Mouse (Mus musculus) embryonic facial prominence, embryonic 13.5 days (tissue): ENCODE data around the gene 9130230L23Rik. TPM values are rescaled to one million over a fixed set of nuclear protein-coding genes. Genes with fewer than 3 reads are reported as not detected.
A peak's percentile ranks its signal among the peaks of the same experiment; 100 is the strongest.

Experiments
- ATAC-seq: fragments of 200-750 bp; cut with Nextera tagmentation; 2 replicates; pipeline ENCODE4 v1.8.0; 2017; ENCODE audit warnings: low read depth; ENCODE audit not compliant: insufficient number of reproducible peaks, insufficient read depth, low FRiP score, low TSS enrichment
- H3K27ac ChIP-seq: fragments of 300-500 bp; sonication (generic); 2 replicates; pipeline ENCODE4 v1.5.1; 2015; ENCODE audit warnings: moderate library complexity, mild to moderate bottlenecking, inconsistent platforms
- H3K27me3 ChIP-seq: fragments of 300-500 bp; sonication (generic); 2 replicates; pipeline ENCODE4 v1.6.1; 2015; ENCODE audit warnings: mild to moderate bottlenecking, inconsistent platforms
- H3K36me3 ChIP-seq: fragments of 300-500 bp; sonication (generic); 2 replicates; pipeline ENCODE4 v1.6.1; 2015; ENCODE audit warnings: mild to moderate bottlenecking, inconsistent platforms
- H3K4me1 ChIP-seq: fragments of 300-500 bp; sonication (generic); 2 replicates; pipeline ENCODE4 v1.6.1; 2015; ENCODE audit warnings: inconsistent platforms
- H3K4me2 ChIP-seq: fragments of 300-500 bp; sonication (generic); 2 replicates; pipeline ENCODE4 v1.6.1; 2015; ENCODE audit warnings: moderate library complexity, mild to moderate bottlenecking, inconsistent platforms
- H3K4me3 ChIP-seq: fragments of 300-500 bp; sonication (generic); 2 replicates; pipeline ENCODE4 v1.5.1; 2015; ENCODE audit warnings: mild to moderate bottlenecking, inconsistent platforms
- H3K9ac ChIP-seq: fragments of 300-500 bp; sonication (generic); 2 replicates; pipeline ENCODE4 v1.6.1; 2015; ENCODE audit warnings: mild to moderate bottlenecking, inconsistent platforms
- H3K9me3 ChIP-seq: fragments of 300-500 bp; sonication (generic); 2 replicates; pipeline ENCODE4 v1.6.1; 2016; ENCODE audit warnings: inconsistent platforms
- WGBS: fragments of 180-500 bp; shearing (Covaris S2); methylation state at CpG from one replicate; pipeline ENCODE4 v1.1.7; 2015; ENCODE audit warnings: mixed read lengths; 5-methylcytosine and 5-hydroxymethylcytosine counted together
- polyA plus RNA-seq: library from polyadenylated mRNA; unstranded; fragments of >200 nt; fragmentation: Nextera tagmentation; extraction: Ambion mirVana; gene quantifications from 2 replicates; pipeline ENCODE4 v1.2.1, GENCODE M21; 2015

9130230L23Rik gene
- polyA plus RNA-seq, 1 experiment from 2014 or later: not detected

- peak overlapping the region; percentile 39 for H3K4me2 ChIP-seq
- H3K4me3 ChIP-seq: no peak overlapping the region
- ATAC-seq: no peak
- H3K4me1 ChIP-seq: peaks cover 10% of the 10 kb centered on the region
- no peak overlapping the region for H3K9ac ChIP-seq
- no peaks in the 10 kb centered on the region for H3K27me3 ChIP-seq
- peak overlapping the region; percentile 68; the same call in 1 of the 2 replicates for H3K27ac ChIP-seq
- no peaks in the 10 kb centered on the region for H3K9me3 ChIP-seq
- 66% methylated on average over 18 of the region's 18 CpGs for WGBS
- H3K36me3 ChIP-seq: no peaks in the 10 kb centered on the region
Measured at GRCm38 (mm10) chr5:65950679-65951512, 53.2 kb downstream of the 9130230L23Rik start.

- no peak for ATAC-seq
- Histone ChIP-seq H3K27me3 (no peaks in the 10 kb centered on the region), H3K4me3 (no peak overlapping the region), H3K9me3 (no peaks in the 10 kb centered on the region), H3K36me3 (no peaks in the 10 kb centered on the region), H3K4me1 (peaks cover 9% of the 10 kb centered on the region), H3K9ac (no peak overlapping the region), H3K27ac (0 out of 2 replicates have a peak overlapping the region, but pooled peaks have one; percentile 68), H3K4me2 (peak overlapping the region; percentile 39)
- 32% methylated on average over 6 of the region's 6 CpGs for WGBS
Measured at GRCm38 (mm10) chr5:65950236-65950635, 53.8 kb downstream of the 9130230L23Rik start.

- Histone ChIP-seq H3K4me3 (no peak overlapping the region), H3K4me1 (peaks cover 7% of the 10 kb centered on the region), H3K27me3 (no peaks in the 10 kb centered on the region), H3K4me2 (no peak overlapping the region), H3K9me3 (no peaks in the 10 kb centered on the region), H3K36me3 (no peaks in the 10 kb centered on the region), H3K9ac (no peak overlapping the region), H3K27ac (peak overlapping the region; percentile 48; the same call in 1 of the 2 replicates)
- WGBS: 39% methylated on average over 3 of the region's 3 CpGs
- no peak for ATAC-seq
Measured at GRCm38 (mm10) chr5:65949822-65950221, 54.3 kb downstream of the 9130230L23Rik start.

GRCm38 (mm10) chr5:65941145-65941544 lies 62.9 kb downstream of the 9130230L23Rik start:
- H3K27ac ChIP-seq: no peak overlapping the region
- no peaks in the 10 kb centered on the region for H3K36me3 ChIP-seq
- ATAC-seq: no peak
- no peak overlapping the region for H3K4me2 ChIP-seq
- H3K4me3 ChIP-seq: no peak overlapping the region
- no peaks in the 10 kb centered on the region for H3K27me3 ChIP-seq
- no peaks in the 10 kb centered on the region for H3K4me1 ChIP-seq
- WGBS: 67% methylated on average over 4 of the region's 4 CpGs
- H3K9ac ChIP-seq: no peak overlapping the region
- H3K9me3 ChIP-seq: no peaks in the 10 kb centered on the region

- no peaks in the 10 kb centered on the region for H3K27me3 ChIP-seq
- no peaks in the 10 kb centered on the region for H3K4me1 ChIP-seq
- 60% methylated on average over 9 of the region's 9 CpGs for WGBS
- no peak overlapping the region for H3K4me3 ChIP-seq
- H3K4me2 ChIP-seq: no peak overlapping the region
- 0 out of 2 replicates have a peak, but pooled peaks have one; percentile 48 for ATAC-seq
- no peaks in the 10 kb centered on the region for H3K9me3 ChIP-seq
- no peak overlapping the region for H3K27ac ChIP-seq
- H3K36me3 ChIP-seq: no peaks in the 10 kb centered on the region
- H3K9ac ChIP-seq: no peak overlapping the region
Measured at GRCm38 (mm10) chr5:65937998-65938715, 65.9 kb downstream of the 9130230L23Rik start.

- no peak overlapping the region for H3K9ac ChIP-seq
- H3K9me3 ChIP-seq: no peaks in the 10 kb centered on the region
- no peak overlapping the region for H3K4me2 ChIP-seq
- H3K36me3 ChIP-seq: no peaks in the 10 kb centered on the region
- ATAC-seq: no peak
- no peaks in the 10 kb centered on the region for H3K27me3 ChIP-seq
- 73% methylated on average over 11 of the region's 11 CpGs for WGBS
- no peak overlapping the region for H3K27ac ChIP-seq
- H3K4me3 ChIP-seq: no peak overlapping the region
- H3K4me1 ChIP-seq: no peaks in the 10 kb centered on the region
Measured at GRCm38 (mm10) chr5:65937011-65937726, 66.9 kb downstream of the 9130230L23Rik start.

- Histone ChIP-seq H3K4me1 (no peaks in the 10 kb centered on the region), H3K9ac (no peak within 1 kb of the TSS), H3K4me3 (no peak within 1 kb of the TSS), H3K27me3 (no peaks in the 10 kb centered on the region), H3K36me3 (no peaks in the 10 kb centered on the region), H3K27ac (no peak within 1 kb of the TSS), H3K9me3 (no peaks in the 10 kb centered on the region), H3K4me2 (no peak within 1 kb of the TSS)
- 86% methylated on average over 5 of the region's 5 CpGs for WGBS
- no peak for ATAC-seq
Measured at GRCm38 (mm10) chr5:65934783-65935182, 69.3 kb downstream of the 9130230L23Rik start, which contains the start of gene Chrna9. Gene Chrna9 (plus strand): TSS chr5:65934921.

- Histone ChIP-seq H3K9me3 (no peaks in the 10 kb centered on the region), H3K36me3 (no peaks in the 10 kb centered on the region), H3K27me3 (no peaks in the 10 kb centered on the region), H3K9ac (no peak overlapping the region), H3K4me3 (no peak overlapping the region), H3K4me1 (no peaks in the 10 kb centered on the region), H3K27ac (no peak overlapping the region), H3K4me2 (no peak overlapping the region)
- 82% methylated on average over 2 of the region's 2 CpGs for WGBS
- no peak for ATAC-seq
Measured at GRCm38 (mm10) chr5:65933764-65934163, 70.3 kb downstream of the 9130230L23Rik start.

- H3K9ac ChIP-seq: no peak overlapping the region
- no peak for ATAC-seq
- no peaks in the 10 kb centered on the region for H3K4me1 ChIP-seq
- no peak overlapping the region for H3K27ac ChIP-seq
- H3K9me3 ChIP-seq: no peaks in the 10 kb centered on the region
- H3K4me2 ChIP-seq: no peak overlapping the region
- no peak overlapping the region for H3K4me3 ChIP-seq
- 87% methylated on average over 4 of the region's 4 CpGs for WGBS
- H3K27me3 ChIP-seq: no peaks in the 10 kb centered on the region
- no peaks in the 10 kb centered on the region for H3K36me3 ChIP-seq
Measured at GRCm38 (mm10) chr5:65933258-65933657, 70.8 kb downstream of the 9130230L23Rik start.

- H3K27me3 ChIP-seq: no peaks in the 10 kb centered on the region
- no peak overlapping the region for H3K27ac ChIP-seq
- no peak for ATAC-seq
- no peaks in the 10 kb centered on the region for H3K9me3 ChIP-seq
- H3K36me3 ChIP-seq: no peaks in the 10 kb centered on the region
- H3K4me1 ChIP-seq: no peaks in the 10 kb centered on the region
- no peak overlapping the region for H3K4me2 ChIP-seq
- no peak overlapping the region for H3K9ac ChIP-seq
- H3K4me3 ChIP-seq: no peak overlapping the region
- 83% methylated on average over 4 of the region's 4 CpGs for WGBS
Measured at GRCm38 (mm10) chr5:65930171-65930570, 73.9 kb downstream of the 9130230L23Rik start.
